Mouse (Mus musculus): Measurements from ENCODE around the gene Mfsd2b.
A peak's percentile ranks its signal among the peaks of the same experiment; 100 is the strongest.

- no peak for TF ChIP-seq EP300 (optimal IDR thresholded peaks at IDR 0.05)
- peak; percentile 49; the same call in 1 of the 2 replicates for TF ChIP-seq CTCF (IDR thresholded peaks at IDR 0.05; ENCODE audit: low read depth)
Observed at GRCm38 (mm10) chr12:4906951-4907906, 33.1 kb upstream of the Mfsd2b start, which contains the start of gene Ubxn2a.
